Mouse (Mus musculus): ENCODE results near the gene Olfr670. TPM values are rescaled to one million over a fixed set of nuclear protein-coding genes. Genes with fewer than 3 reads are reported as not detected.
"Not testable (repeated sequence)": the region's sequence is repeated elsewhere in the genome, so short reads cannot be mapped to it uniquely, and the experiment has no call there.

Olfr670 gene
- not detected in 2 replicates for polyA plus RNA-seq (2016; fragmentation: Nextera tagmentation; extraction: Ambion mirVana)

DNA sequence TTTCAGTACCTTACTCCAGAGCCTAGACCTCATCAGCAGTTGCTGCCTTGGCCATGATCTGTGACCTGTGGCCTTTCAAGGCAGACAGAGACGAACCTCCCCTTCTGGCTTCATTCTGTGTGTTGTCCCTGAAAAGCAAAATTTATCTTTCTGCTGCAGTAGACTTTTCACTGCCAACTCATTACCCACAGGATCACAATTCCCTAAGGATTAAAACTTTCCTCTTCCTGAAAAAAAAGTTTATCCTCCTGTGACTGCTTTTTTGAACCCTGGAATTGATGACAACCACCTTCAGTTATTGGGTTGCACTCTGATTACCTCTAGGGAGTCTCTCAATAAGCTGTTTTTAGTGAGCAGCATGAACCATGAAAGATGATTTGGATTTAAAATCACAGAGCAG is at the start of gene Olfr670:
TSS of gene Olfr670 (minus strand) at position 101 of the 400 bp plus-strand sequence.
- 40% methylated on average over 1 of the region's 1 CpGs for WGBS (ENCODE audit: insufficient replicate concordance)
- ATAC-seq: no peak
- H3K9me3 ChIP-seq (replicated peaks): 0 out of 2 replicates have a peak, but pooled peaks cover 6% of the 10 kb centered on the region

GRCm38 (mm10) chr7:105001929-105002328 is 39.5 kb upstream of the Olfr670 start, which contains the start of gene Olfr672:
Gene Olfr672, minus strand, starts transcription at chr7:105002029.
- Histone ChIP-seq H3K4me1 (no peaks in the 10 kb centered on the region), H3K36me3 (no peaks in the 10 kb centered on the region), H3K9ac (no peak within 1 kb of the TSS), H3K4me3 (no peak within 1 kb of the TSS), H3K9me3 (replicated peaks) (no peaks in the 10 kb centered on the region), H3K4me2 (no peak within 1 kb of the TSS), H3K27me3 (replicated peaks) (no peaks in the 10 kb centered on the region), H3K27ac (no peak within 1 kb of the TSS)
- no peak for ATAC-seq

More for the DNA sequence above, at the start of gene Olfr670:
- no peaks in the 10 kb centered on the region for H3K27me3 ChIP-seq (replicated peaks)
- no peak within 1 kb of the TSS for H3K9ac ChIP-seq
- no peak within 1 kb of the TSS for H3K4me3 ChIP-seq
- no peak within 1 kb of the TSS for H3K4me2 ChIP-seq
- H3K27ac ChIP-seq: no peak within 1 kb of the TSS
- H3K36me3 ChIP-seq: no peaks in the 10 kb centered on the region
- no peaks in the 10 kb centered on the region for H3K4me1 ChIP-seq

- Histone ChIP-seq H3K4me1 (no peaks in the 10 kb centered on the region), H3K4me3 (no peak within 1 kb of the TSS), H3K9ac (no peak within 1 kb of the TSS), H3K27ac (no peak within 1 kb of the TSS), H3K4me2 (no peak within 1 kb of the TSS), H3K27me3 (replicated peaks) (no peaks in the 10 kb centered on the region), H3K36me3 (no peaks in the 10 kb centered on the region), H3K9me3 (replicated peaks) (no peaks in the 10 kb centered on the region)
- ATAC-seq: no peak
- WGBS (ENCODE audit: insufficient replicate concordance): 66% methylated on average over 1 of the region's 1 CpGs
These were observed 16.6 kb upstream of the Olfr670 start, which contains the start of gene Olfr671 for GRCm38 (mm10) chr7:104979026-104979425. Gene Olfr671, minus strand, starts transcription at chr7:104979126.

DNA sequence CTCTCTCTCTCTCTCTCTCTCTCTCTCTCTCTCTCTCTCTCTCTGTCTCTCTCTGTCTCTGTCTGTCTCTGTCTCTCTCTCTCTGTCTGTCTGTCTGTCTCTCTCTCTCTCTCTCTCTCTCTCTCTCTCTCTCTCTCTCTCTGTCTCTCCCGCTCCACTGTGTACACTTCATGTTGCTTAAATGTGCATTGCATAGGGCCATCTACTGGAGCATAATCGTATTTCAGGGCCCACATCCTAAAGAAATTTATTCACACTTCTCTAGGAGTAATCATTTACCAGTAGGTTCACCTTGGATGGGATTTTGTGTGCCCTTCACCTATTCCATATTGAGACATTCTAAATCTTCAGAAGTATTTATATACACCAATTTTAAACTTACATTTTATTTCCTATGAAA is 10.1 kb upstream of the Olfr670 start:
- H3K4me2 ChIP-seq; H3K9ac ChIP-seq; ATAC-seq; H3K4me3 ChIP-seq; H3K36me3 ChIP-seq; H3K9me3 ChIP-seq (replicated peaks); H3K4me1 ChIP-seq; H3K27ac ChIP-seq; H3K27me3 ChIP-seq (replicated peaks): not testable (repeated sequence)
- WGBS (ENCODE audit: insufficient replicate concordance): 59% methylated on average over 2 of the region's 2 CpGs

- H3K9ac ChIP-seq; H3K4me2 ChIP-seq; H3K27me3 ChIP-seq (replicated peaks); H3K36me3 ChIP-seq; H3K4me1 ChIP-seq; H3K27ac ChIP-seq; H3K4me3 ChIP-seq; H3K9me3 ChIP-seq (replicated peaks); ATAC-seq: not testable (repeated sequence)
- whole genome bisulfite sequencing (ENCODE audit: insufficient replicate concordance): 83% methylated on average over 16 of the region's 16 CpGs
These were observed 12.2 kb downstream of the Olfr670 start for GRCm38 (mm10) chr7:104950234-104950633.

DNA sequence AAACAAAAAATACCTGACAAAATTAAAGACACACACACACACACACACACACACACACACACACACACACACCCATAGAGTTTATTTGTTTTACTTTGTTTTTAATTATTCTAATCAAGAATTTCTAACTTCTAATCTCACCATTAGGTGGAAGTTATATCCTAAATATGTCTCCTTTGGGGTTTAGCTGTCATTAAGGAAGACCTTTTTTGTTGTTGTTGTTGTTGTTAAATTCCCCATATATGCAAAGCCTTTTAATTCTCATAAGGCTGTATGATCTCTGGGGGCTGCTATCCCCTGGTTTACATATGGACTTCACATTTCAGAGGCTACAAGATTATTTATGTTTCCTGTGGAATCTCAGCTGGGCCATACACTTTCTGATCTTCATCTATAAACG is 28.5 kb downstream of the Olfr670 start, which contains the start of gene Olfr669:
TSS of gene Olfr669 (plus strand) at position 301 of the 400 bp plus-strand sequence.
- Histone ChIP-seq H3K9me3 (replicated peaks) (no peaks in the 10 kb centered on the region), H3K4me2 (no peak within 1 kb of the TSS), H3K27me3 (replicated peaks) (no peaks in the 10 kb centered on the region), H3K4me3 (no peak within 1 kb of the TSS), H3K36me3 (no peaks in the 10 kb centered on the region), H3K4me1 (no peaks in the 10 kb centered on the region), H3K27ac (no peak within 1 kb of the TSS), H3K9ac (no peak within 1 kb of the TSS)
- ATAC-seq: no peak
- WGBS (ENCODE audit: insufficient replicate concordance): 64% methylated on average over 1 of the region's 1 CpGs

GRCm38 (mm10) chr7:104927957-104928356 is 34.5 kb downstream of the Olfr670 start, which contains the start of gene Olfr668:
Gene Olfr668, minus strand, starts transcription at chr7:104928057.
- H3K9me3 ChIP-seq (replicated peaks): no peaks in the 10 kb centered on the region
- no peak for ATAC-seq
- H3K4me1 ChIP-seq: no peaks in the 10 kb centered on the region
- no peak within 1 kb of the TSS for H3K4me3 ChIP-seq
- no peaks in the 10 kb centered on the region for H3K27me3 ChIP-seq (replicated peaks)
- no peak within 1 kb of the TSS for H3K27ac ChIP-seq
- no peak within 1 kb of the TSS for H3K4me2 ChIP-seq
- WGBS (ENCODE audit: insufficient replicate concordance): 47% methylated on average over 1 of the region's 1 CpGs
- no peak within 1 kb of the TSS for H3K9ac ChIP-seq
- no peaks in the 10 kb centered on the region for H3K36me3 ChIP-seq

GRCm38 (mm10) chr7:104921382-104921781 is 41.0 kb downstream of the Olfr670 start, which contains the start of gene Olfr667:
Gene Olfr667, minus strand, starts transcription at chr7:104921482.
- no peaks in the 10 kb centered on the region for H3K4me1 ChIP-seq
- no peaks in the 10 kb centered on the region for H3K27me3 ChIP-seq (replicated peaks)
- H3K27ac ChIP-seq: no peak within 1 kb of the TSS
- no peak within 1 kb of the TSS for H3K9ac ChIP-seq
- H3K36me3 ChIP-seq: no peaks in the 10 kb centered on the region
- WGBS (ENCODE audit: insufficient replicate concordance): 70% methylated on average over 1 of the region's 1 CpGs
- H3K4me3 ChIP-seq: no peak within 1 kb of the TSS
- H3K9me3 ChIP-seq (replicated peaks): no peaks in the 10 kb centered on the region
- ATAC-seq: no peak
- H3K4me2 ChIP-seq: no peak within 1 kb of the TSS

Other genes with a start within 250 kb of the Olfr670 start
- not detected in 2 replicates for gene Usp17le, start 185.2 kb downstream of the Olfr670 start, polyA plus RNA-seq (2016; fragmentation: Nextera tagmentation; extraction: Ambion mirVana)
- not detected in 2 replicates for gene Usp17lb, start 120.0 kb downstream of the Olfr670 start, polyA plus RNA-seq (2016; fragmentation: Nextera tagmentation; extraction: Ambion mirVana)
- gene Usp17la, start 105.6 kb downstream of the Olfr670 start, polyA plus RNA-seq (2016; fragmentation: Nextera tagmentation; extraction: Ambion mirVana): not detected in 2 replicates
- gene Olfr665, start 84.6 kb downstream of the Olfr670 start, polyA plus RNA-seq (2016; fragmentation: Nextera tagmentation; extraction: Ambion mirVana): not detected in 2 replicates
- gene Olfr666, start 66.7 kb downstream of the Olfr670 start, polyA plus RNA-seq (2016; fragmentation: Nextera tagmentation; extraction: Ambion mirVana): not detected in 2 replicates
- gene Olfr667, start 41.1 kb downstream of the Olfr670 start, polyA plus RNA-seq (2016; fragmentation: Nextera tagmentation; extraction: Ambion mirVana): not detected in 2 replicates
- gene Olfr668, start 34.6 kb downstream of the Olfr670 start, polyA plus RNA-seq (2016; fragmentation: Nextera tagmentation; extraction: Ambion mirVana): not detected in 2 replicates
- gene Olfr669, start 28.4 kb downstream of the Olfr670 start, polyA plus RNA-seq (2016; fragmentation: Nextera tagmentation; extraction: Ambion mirVana): not detected in 2 replicates
- not detected in 2 replicates for gene Olfr671, start 16.5 kb upstream of the Olfr670 start, polyA plus RNA-seq (2016; fragmentation: Nextera tagmentation; extraction: Ambion mirVana)
- not detected in 2 replicates for gene Olfr672, start 39.4 kb upstream of the Olfr670 start, polyA plus RNA-seq (2016; fragmentation: Nextera tagmentation; extraction: Ambion mirVana)
- gene Olfr675, start 65.8 kb upstream of the Olfr670 start, polyA plus RNA-seq (2016; fragmentation: Nextera tagmentation; extraction: Ambion mirVana): not detected in 2 replicates
- gene Olfr676, start 70.1 kb upstream of the Olfr670 start, polyA plus RNA-seq (2016; fragmentation: Nextera tagmentation; extraction: Ambion mirVana): not detected in 2 replicates
- gene Olfr677, start 88.8 kb upstream of the Olfr670 start, polyA plus RNA-seq (2016; fragmentation: Nextera tagmentation; extraction: Ambion mirVana): not detected in 2 replicates
- not detected in 2 replicates for gene Olfr678, start 101.9 kb upstream of the Olfr670 start, polyA plus RNA-seq (2016; fragmentation: Nextera tagmentation; extraction: Ambion mirVana)
- gene Olfr679, start 118.6 kb upstream of the Olfr670 start, polyA plus RNA-seq (2016; fragmentation: Nextera tagmentation; extraction: Ambion mirVana): not detected in 2 replicates
- not detected in 2 replicates for gene Olfr680-ps1, start 130.2 kb upstream of the Olfr670 start, polyA plus RNA-seq (2016; fragmentation: Nextera tagmentation; extraction: Ambion mirVana)
- gene Olfr681, start 154.2 kb upstream of the Olfr670 start, polyA plus RNA-seq (2016; fragmentation: Nextera tagmentation; extraction: Ambion mirVana): not detected in 2 replicates
- gene Olfr683, start 184.4 kb upstream of the Olfr670 start, polyA plus RNA-seq (2016; fragmentation: Nextera tagmentation; extraction: Ambion mirVana): not detected in 2 replicates
- gene Olfr684, start 201.0 kb upstream of the Olfr670 start, polyA plus RNA-seq (2016; fragmentation: Nextera tagmentation; extraction: Ambion mirVana): not detected in 2 replicates
- not detected in 2 replicates for gene Olfr685, start 223.4 kb upstream of the Olfr670 start, polyA plus RNA-seq (2016; fragmentation: Nextera tagmentation; extraction: Ambion mirVana)
- gene Olfr686, start 244.9 kb upstream of the Olfr670 start, polyA plus RNA-seq (2016; fragmentation: Nextera tagmentation; extraction: Ambion mirVana): not detected in 2 replicates

Data from liver, embryonic 12.5 days (tissue).